Mouse (Mus musculus): Measurements from ENCODE around the gene Krt17.
"Not testable (repeated sequence)": the region's sequence is repeated elsewhere in the genome, so short reads cannot be mapped to it uniquely, and the experiment has no call there.

Krt17 gene

GRCm38 (mm10) chr11:100260514-100261234, at the start of gene Krt17:
Gene Krt17, minus strand, starts transcription at chr11:100261029.
- no peak for DNase-seq

GRCm38 (mm10) chr11:100308672-100309071, 47.8 kb upstream of the Krt17 start:
- not testable (repeated sequence) for DNase-seq

GRCm38 (mm10) chr11:100307900-100308299, 47.1 kb upstream of the Krt17 start:
- DNase-seq, result no peak

GRCm38 (mm10) chr11:100301292-100301691, 40.5 kb upstream of the Krt17 start:
- DNase-seq, result no peak

- DNase-seq, result no peak
Measured at GRCm38 (mm10) chr11:100300293-100300692, 39.5 kb upstream of the Krt17 start.

- DNase-seq, result peak; percentile 74 to 80
Measured at GRCm38 (mm10) chr11:100298274-100299036, 37.6 kb upstream of the Krt17 start.

- no peak for DNase-seq
Measured at GRCm38 (mm10) chr11:100297801-100298200, 37.0 kb upstream of the Krt17 start.

- peak; percentile 77 to 80 for DNase-seq
Measured at GRCm38 (mm10) chr11:100295308-100295707, 34.5 kb upstream of the Krt17 start.

- DNase-seq, result no peak
Measured at GRCm38 (mm10) chr11:100292884-100293283, 32.1 kb upstream of the Krt17 start.

- peak; percentile 44 to 62 for DNase-seq
Measured at GRCm38 (mm10) chr11:100290235-100290634, 29.4 kb upstream of the Krt17 start.

- DNase-seq, result peak; percentile 91 to 95
Measured at GRCm38 (mm10) chr11:100288942-100289341, 28.1 kb upstream of the Krt17 start.

- DNase-seq, result peak; percentile 91 to 94
Measured at GRCm38 (mm10) chr11:100287024-100287423, 26.2 kb upstream of the Krt17 start.

- DNase-seq, result peak; percentile 44 to 67
Measured at GRCm38 (mm10) chr11:100284988-100285387, 24.2 kb upstream of the Krt17 start.

- DNase-seq, result peak; percentile 75 to 85
Measured at GRCm38 (mm10) chr11:100282549-100282948, 21.7 kb upstream of the Krt17 start.

GRCm38 (mm10) chr11:100281596-100282544, 21.0 kb upstream of the Krt17 start:
- DNase-seq, result peak; percentile 73 to 76

- DNase-seq, result no peak
Measured at GRCm38 (mm10) chr11:100278759-100279158, 17.9 kb upstream of the Krt17 start.

- no peak for DNase-seq
Measured at GRCm38 (mm10) chr11:100277726-100278480, 17.1 kb upstream of the Krt17 start.

GRCm38 (mm10) chr11:100275466-100275865, 14.6 kb upstream of the Krt17 start:
- no peak for DNase-seq

- no peak for DNase-seq
Measured at GRCm38 (mm10) chr11:100274719-100275118, 13.9 kb upstream of the Krt17 start.

- DNase-seq, result no peak
Measured at GRCm38 (mm10) chr11:100271878-100272277, 11.0 kb upstream of the Krt17 start.

GRCm38 (mm10) chr11:100269821-100270332, 9.0 kb upstream of the Krt17 start, which contains the start of gene Krt42:
Gene Krt42, minus strand, starts transcription at chr11:100269871.
- DNase-seq, result no peak

All from lung, adult 18-20 months (tissue).